Mouse (Mus musculus): Measurements from ENCODE around the gene C5ar2. TPM values are rescaled to one million over a fixed set of nuclear protein-coding genes. Genes with fewer than 3 reads are reported as not detected.

C5ar2 gene
- total and polyA plus RNA-seq, 3 experiments = 0.04 to 0.33 (median 0.30) TPM

DNA sequence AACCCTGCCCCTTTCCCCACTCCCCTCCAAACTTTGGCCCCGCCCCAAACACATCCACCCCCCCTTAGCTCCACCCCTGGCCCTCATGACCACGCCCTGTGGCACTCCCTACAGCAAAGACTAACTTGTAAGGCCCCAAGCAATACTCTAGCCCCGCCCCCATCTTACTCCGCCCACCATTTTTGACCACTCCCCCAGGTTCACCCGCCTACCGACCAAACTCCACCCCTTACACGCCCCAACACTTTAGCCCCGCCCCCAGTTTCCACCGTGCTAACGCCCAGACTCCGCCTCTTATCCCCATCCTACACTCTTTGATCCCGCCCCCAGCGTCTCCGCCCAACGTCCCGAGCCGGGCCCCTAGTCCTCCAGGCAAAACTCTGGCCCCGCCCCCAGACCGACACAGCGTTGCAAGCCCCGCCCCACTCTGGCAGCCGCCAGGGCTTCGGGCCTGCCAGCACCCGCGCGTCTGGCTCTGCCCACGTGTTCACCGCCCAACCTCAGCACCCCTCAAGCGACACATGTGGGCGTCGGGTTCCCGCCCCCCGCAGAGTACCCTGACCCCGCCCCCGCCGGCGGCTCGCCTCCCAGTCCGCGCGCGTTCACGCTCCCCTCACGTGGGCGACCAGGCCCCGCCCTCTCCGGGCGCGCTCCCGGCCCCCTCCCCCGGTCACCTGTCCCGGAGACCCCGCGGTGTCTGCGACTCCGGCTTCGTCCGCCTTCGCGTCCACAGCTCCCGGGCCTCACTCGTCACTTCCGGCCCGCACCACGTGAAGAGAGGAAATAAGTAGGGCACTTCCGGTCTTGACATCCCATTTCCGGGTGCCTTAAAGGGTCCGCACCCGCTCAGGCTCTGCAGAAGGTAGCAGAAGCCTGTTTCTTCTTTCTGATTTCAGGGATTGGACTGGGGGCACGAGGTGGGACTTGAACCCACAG is 42.3 kb upstream of the C5ar2 start, which contains the start of gene Ccdc9:
Ccdc9 (minus strand) TSS at position 770 of the 936 bp plus-strand sequence.
- Histone ChIP-seq H3K4me2 (ENCODE audit: insufficient read depth, low read depth, poor library complexity, severe bottlenecking) (peak within 1 kb of the TSS; percentile 52), H3K9me3 (replicated peaks; ENCODE audit: low read length) (no peaks in the 10 kb centered on the region), H3K27me3 (replicated peaks) (no peaks in the 10 kb centered on the region), H3K9ac (ENCODE audit: insufficient read depth, low read depth) (peak within 1 kb of the TSS; percentile 88), H3K4me1 (ENCODE audit: control insufficient read depth in 1 of 2, insufficient read depth in 2 of 2) (peaks cover 0 to 14% of the 10 kb centered on the region in 2 experiments; a peak in 2 of 4 replicates), H3K36me3 (replicated peaks in 1 of 2; ENCODE audit: control insufficient read depth in 1 of 2, insufficient read depth in 1 of 2, low read length in 1 of 2) (peaks cover 27 to 35% of the 10 kb centered on the region in 2 experiments), H3K79me2 (replicated peaks; ENCODE audit: control insufficient read depth, extremely low read depth, insufficient read depth, poor library complexity, severe bottlenecking) (peaks cover 12% of the 10 kb centered on the region), H3K4me3 (replicated peaks in 1 of 3; ENCODE audit: low read depth in 2 of 3, low read length in 2 of 3, poor library complexity in 1 of 3) (peak within 1 kb of the TSS; percentile 62 to 85 (median 71)), H3K27ac (ENCODE audit: insufficient read depth, low read depth) (peak within 1 kb of the TSS; percentile 80)
- dilution Hi-C loops (cut with MboI; ENCODE audit: extremely low pct_ligation_motif_present, extremely low pct_unique_long_range_greater_than_20kb, low sequenced_read_pairs) (no loop called here), in situ Hi-C loops (cut with MboI; ENCODE audit: low pct_ligation_motif_present, low pct_unique_long_range_greater_than_20kb, low sequenced_read_pairs) (no loop called here)
- TF ChIP-seq JUND (conservative IDR thresholded peaks at IDR 0.05; ENCODE audit: low read depth, low read length) (no peak), MXI1 (IDR thresholded peaks at IDR 0.05; ENCODE audit: low read depth, low read length) (peak; percentile 96), ZMIZ1 (IDR thresholded peaks at IDR 0.05; ENCODE audit: low read depth, low read length) (0 out of 2 replicates have a peak, but pooled peaks have one; percentile 78), JUN (IDR thresholded peaks at IDR 0.05; ENCODE audit: insufficient read depth, low read depth, low read length) (no peak), KAT2A (IDR thresholded peaks at IDR 0.05; ENCODE audit: insufficient replicate concordance, low read length) (peak; percentile 82; the same call in 1 of the 2 replicates), GABPA (IDR thresholded peaks at IDR 0.05; ENCODE audit: insufficient replicate concordance, low read depth, low read length) (no peak; the same call in 1 of the 2 replicates), USF2 (conservative IDR thresholded peaks at IDR 0.05; ENCODE audit: low read depth, low read length) (peak; percentile 90), PAX5 (IDR thresholded peaks at IDR 0.05; ENCODE audit: low read length) (no peak), NELFE (IDR thresholded peaks at IDR 0.05; ENCODE audit: low read depth, low read length) (peak; percentile 81), NRF1 (IDR thresholded peaks at IDR 0.05; ENCODE audit: low read depth, low read length) (0 out of 2 replicates have a peak, but pooled peaks have one; percentile 19), E2F4 (IDR thresholded peaks at IDR 0.05; ENCODE audit: insufficient replicate concordance, low read depth, low read length) (no peak), HCFC1 (IDR thresholded peaks at IDR 0.05; ENCODE audit: low read depth, low read length) (peak; percentile 88), MAX (IDR thresholded peaks at IDR 0.05; ENCODE audit: low read length) (peak; percentile 96), UBTF (IDR thresholded peaks at IDR 0.05; ENCODE audit: low read depth, low read length) (no peak), BHLHE40 (IDR thresholded peaks at IDR 0.05; ENCODE audit: low read depth, low read length) (peak; percentile 78), TBP (conservative IDR thresholded peaks at IDR 0.05; ENCODE audit: low read depth, low read length) (peak; percentile 97), MYC (IDR thresholded peaks at IDR 0.05; ENCODE audit: low read depth, low read length) (peak; percentile 79), POLR2A (IDR thresholded peaks at IDR 0.05; ENCODE audit: low read depth, low read length) (peak; percentile 85), USF1 (IDR thresholded peaks at IDR 0.05; ENCODE audit: low read depth, low read length) (peak; percentile 95), CHD2 (IDR thresholded peaks at IDR 0.05; ENCODE audit: low read length) (0 out of 2 replicates have a peak, but pooled peaks have one; percentile 56), ZKSCAN1 (IDR thresholded peaks at IDR 0.05; ENCODE audit: borderline replicate concordance, low read depth, low read length) (no peak), ETS1 (conservative IDR thresholded peaks at IDR 0.05; ENCODE audit: low read depth, low read length) (peak; percentile 41; the same call in 1 of the 2 replicates), MEF2A (IDR thresholded peaks at IDR 0.05; ENCODE audit: borderline replicate concordance, low read depth, low read length) (no peak), RCOR1 (conservative IDR thresholded peaks at IDR 0.05; ENCODE audit: low read depth, low read length) (no peak), IRF4 (IDR thresholded peaks at IDR 0.05; ENCODE audit: low read depth, low read length) (peak; percentile 80), POLR2AphosphoS2 (IDR thresholded peaks at IDR 0.05; ENCODE audit: low read depth, low read length) (peak; percentile 93), SIN3A (IDR thresholded peaks at IDR 0.05; ENCODE audit: low read length) (peak; percentile 97), MAZ (IDR thresholded peaks at IDR 0.05; ENCODE audit: low read depth, low read length) (0 out of 2 replicates have a peak, but pooled peaks have one; percentile 12), TCF12 (IDR thresholded peaks at IDR 0.05; ENCODE audit: low read depth, low read length) (peak; percentile 84), ELF1 (IDR thresholded peaks at IDR 0.05; ENCODE audit: low read depth, low read length) (peak; percentile 99)
- DNase-seq (ENCODE audit: extremely low read depth) = peak; percentile 99
